Mouse (Mus musculus): ENCODE results near the gene Aak1. TPM values are rescaled to one million over a fixed set of nuclear protein-coding genes. Genes with fewer than 3 reads are reported as not detected.
"Not testable (repeated sequence)": the region's sequence is repeated elsewhere in the genome, so short reads cannot be mapped to it uniquely, and the experiment has no call there.

Gene Aak1
- total RNA-seq, 4 experiments from 2014 or later: 129 to 147 (median 132) TPM

- no peak for DNase-seq
Measured at GRCm38 (mm10) chr6:86843636-86844035, 5.7 kb upstream of the Aak1 start.

GRCm38 (mm10) chr6:86846467-86846866 is 2.9 kb upstream of the Aak1 start:
- no peak for DNase-seq

- no peak for DNase-seq
Measured at GRCm38 (mm10) chr6:86847816-86848215, 1.5 kb upstream of the Aak1 start.

- DNase-seq: no peak
Measured at GRCm38 (mm10) chr6:86848580-86848914, 770 bp upstream of the Aak1 start.

GRCm38 (mm10) chr6:86849692-86850445 is 552 bp downstream of the Aak1 start:
- DNase-seq: peak; percentile 57

GRCm38 (mm10) chr6:86850588-86850987 is 1.3 kb downstream of the Aak1 start:
- DNase-seq: no peak

GRCm38 (mm10) chr6:86851561-86851960 is 2.2 kb downstream of the Aak1 start:
- DNase-seq: no peak

- no peak for DNase-seq
Measured at GRCm38 (mm10) chr6:86853928-86854327, 4.6 kb downstream of the Aak1 start.

GRCm38 (mm10) chr6:86854941-86855340 is 5.6 kb downstream of the Aak1 start:
- DNase-seq: no peak

GRCm38 (mm10) chr6:86858606-86859005 is 9.3 kb downstream of the Aak1 start:
- DNase-seq: no peak

GRCm38 (mm10) chr6:86860732-86861463 is 11.6 kb downstream of the Aak1 start:
- no peak for DNase-seq

GRCm38 (mm10) chr6:86864358-86864757 is 15.0 kb downstream of the Aak1 start:
- no peak for DNase-seq

- DNase-seq: no peak
Measured at GRCm38 (mm10) chr6:86870335-86870734, 21.0 kb downstream of the Aak1 start.

- no peak for DNase-seq
Measured at GRCm38 (mm10) chr6:86871783-86872182, 22.5 kb downstream of the Aak1 start.

GRCm38 (mm10) chr6:86874711-86875375 is 25.5 kb downstream of the Aak1 start:
- peak; percentile 41 for DNase-seq

GRCm38 (mm10) chr6:86876451-86876850 is 27.1 kb downstream of the Aak1 start:
- DNase-seq: no peak

- not testable (repeated sequence) for DNase-seq
Measured at GRCm38 (mm10) chr6:86878656-86879055, 29.3 kb downstream of the Aak1 start.

GRCm38 (mm10) chr6:86879314-86879713 is 30.0 kb downstream of the Aak1 start:
- no peak for DNase-seq

- DNase-seq: no peak
Measured at GRCm38 (mm10) chr6:86884230-86884629, 34.9 kb downstream of the Aak1 start.

GRCm38 (mm10) chr6:86884746-86885145 is 35.4 kb downstream of the Aak1 start:
- DNase-seq: no peak

GRCm38 (mm10) chr6:86885816-86886529 is 36.7 kb downstream of the Aak1 start:
- peak; percentile 61 for DNase-seq

GRCm38 (mm10) chr6:86886803-86887202 is 37.5 kb downstream of the Aak1 start:
- no peak for DNase-seq

GRCm38 (mm10) chr6:86897520-86897919 is 48.2 kb downstream of the Aak1 start:
- no peak for DNase-seq

Measured in adrenal gland, adult 8-10 months (tissue).